Mouse (Mus musculus) megakaryocyte, embryonic 14.5 days (primary cell): ENCODE data around the gene Fgr.

ENCODE experiments used
- FLI1 ChIP-seq: IDR thresholded peaks from 2 replicates; pipeline ENCODE4 v1.6.1; 2012; ENCODE audit warnings: low read length, inconsistent platforms, mixed read lengths
- GATA1 ChIP-seq: IDR thresholded peaks from 3 replicates; pipeline ENCODE4 v1.6.1; 2012; ENCODE audit warnings: mixed read lengths, low read length, inconsistent platforms, borderline replicate concordance

DNA sequence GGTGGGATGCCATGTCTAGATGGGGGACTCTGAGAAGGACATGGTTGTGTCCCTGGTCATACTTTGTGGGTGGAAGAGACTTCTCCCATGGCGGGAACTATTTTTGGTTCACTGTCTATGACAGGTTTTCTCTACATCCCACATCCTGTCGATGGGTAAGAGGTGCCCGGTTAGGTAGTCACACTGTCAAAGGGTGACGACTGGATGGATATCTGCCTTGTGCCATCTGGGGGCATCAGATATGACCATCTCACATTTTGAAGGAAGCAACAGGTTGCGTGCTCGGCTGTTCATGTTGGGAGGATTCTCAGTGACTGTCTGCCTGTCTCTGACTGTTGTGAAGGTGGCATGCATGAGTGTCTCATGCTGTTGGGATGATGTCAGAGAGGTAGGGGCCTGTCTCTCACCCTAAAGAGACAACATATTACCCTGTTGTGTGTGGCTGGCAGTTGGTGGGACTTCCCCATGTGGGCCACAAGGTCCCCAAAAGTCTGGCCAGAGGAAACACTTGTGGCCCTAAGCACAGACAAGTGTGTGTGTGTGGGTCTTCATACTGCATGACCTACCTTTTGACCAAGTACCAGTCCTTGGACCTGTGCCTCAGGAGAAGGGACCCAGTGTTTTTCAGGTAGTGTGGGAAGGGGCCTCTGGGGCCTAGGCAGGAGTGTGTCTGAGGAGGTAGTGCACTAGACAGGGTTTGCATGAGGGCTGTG, 77.1 kb downstream of the Fgr start:
- TF ChIP-seq FLI1 (no peak), GATA1 (no peak)
